Mouse (Mus musculus): Measurements from ENCODE around the gene Cdca3. TPM values are rescaled to one million over a fixed set of nuclear protein-coding genes. Genes with fewer than 3 reads are reported as not detected.

Cdca3 gene
- total and polyA plus RNA-seq, 2 experiments: 1.1 to 2.6 TPM

DNA sequence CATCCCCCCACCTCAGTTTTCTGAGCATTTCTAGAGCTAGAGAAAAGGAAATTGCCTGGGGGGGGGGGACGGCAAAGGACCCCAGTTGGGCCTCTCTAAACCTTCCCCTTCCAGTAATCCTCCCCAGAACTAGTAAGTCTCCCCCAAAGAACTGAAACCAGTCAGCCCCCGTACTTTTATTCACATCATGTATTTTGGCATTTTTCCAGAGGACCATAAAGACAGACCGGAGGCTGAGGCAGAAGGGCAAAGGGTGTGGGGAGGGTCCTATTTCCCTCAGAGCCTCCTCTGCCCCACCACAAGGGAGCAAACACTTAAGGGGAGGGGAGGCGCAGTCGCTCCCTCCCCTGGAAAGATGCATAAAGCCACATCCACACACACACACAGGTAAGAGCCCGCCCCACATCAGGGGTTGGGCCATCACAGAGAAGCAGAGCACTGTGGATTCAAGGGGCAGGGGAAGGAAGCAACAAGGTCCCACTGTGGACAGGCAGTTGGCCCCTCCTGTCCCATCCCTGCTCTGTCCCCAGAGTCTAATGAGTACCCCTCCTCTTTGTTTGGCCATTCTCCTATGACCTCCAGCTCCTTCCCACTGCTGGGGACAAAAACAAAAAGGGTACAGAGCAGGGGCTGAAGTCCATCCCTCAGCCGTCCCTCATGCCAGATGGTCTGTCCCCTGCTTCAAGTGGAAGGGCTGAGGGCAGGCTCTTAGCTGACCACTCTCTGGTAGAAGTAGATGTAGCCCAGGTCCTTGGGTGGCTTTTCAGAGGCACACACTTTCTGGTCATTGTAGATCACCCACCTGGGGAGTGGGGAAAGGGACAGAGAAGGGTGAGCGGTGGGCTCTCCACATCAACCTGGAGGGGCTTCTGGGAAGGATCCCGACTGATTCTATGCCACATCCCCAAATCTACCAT, 14.2 kb upstream of the Cdca3 start:
- TF ChIP-seq POLR2A (IDR thresholded peaks at IDR 0.05; ENCODE audit: extremely low read depth, insufficient read depth, low read length) (no peak), CTCF (IDR thresholded peaks at IDR 0.05; ENCODE audit: low read depth, low read length) (no peak)
- Histone ChIP-seq H3K4me3 (ENCODE audit: insufficient read depth, low read depth, low read length) (no peak overlapping the region), H3K36me3 (ENCODE audit: control insufficient read depth, insufficient read depth, low read length) (peaks cover 13% of the 10 kb centered on the region), H3K79me2 (ENCODE audit: control insufficient read depth, insufficient read depth, low read length) (no peaks in the 10 kb centered on the region), H3K4me1 (ENCODE audit: control insufficient read depth, insufficient read depth, low read length) (peaks cover 13% of the 10 kb centered on the region), H3K9ac (ENCODE audit: low read depth, low read length) (no peak overlapping the region), H3K27ac (replicated peaks; ENCODE audit: insufficient read depth, low read depth, low read length) (no peak overlapping the region), H3K27me3 (ENCODE audit: control insufficient read depth, insufficient read depth, low read length) (no peaks in the 10 kb centered on the region)
- 75% methylated on average over 9 of the region's 9 CpGs for WGBS
- no peak for DNase-seq (ENCODE audit: extremely low read depth, low read depth, low spot score)

- H3K4me1 ChIP-seq (ENCODE audit: control insufficient read depth, insufficient read depth, low read length): peaks cover 11% of the 10 kb centered on the region
- H3K27me3 ChIP-seq (ENCODE audit: control insufficient read depth, insufficient read depth, low read length): no peaks in the 10 kb centered on the region
- no peak for TF ChIP-seq CTCF (IDR thresholded peaks at IDR 0.05; ENCODE audit: low read depth, low read length)
- no peak for TF ChIP-seq POLR2A (IDR thresholded peaks at IDR 0.05; ENCODE audit: extremely low read depth, insufficient read depth, low read length)
- H3K36me3 ChIP-seq (ENCODE audit: control insufficient read depth, insufficient read depth, low read length): peaks cover 21% of the 10 kb centered on the region
- 95% methylated on average over 4 of the region's 4 CpGs for WGBS
- H3K79me2 ChIP-seq (ENCODE audit: control insufficient read depth, insufficient read depth, low read length): no peaks in the 10 kb centered on the region
- H3K9ac ChIP-seq (ENCODE audit: low read depth, low read length): no peak overlapping the region
- no peak overlapping the region for H3K4me3 ChIP-seq (ENCODE audit: insufficient read depth, low read depth, low read length)
- DNase-seq (ENCODE audit: extremely low read depth, low read depth, low spot score): no peak
- H3K27ac ChIP-seq (replicated peaks; ENCODE audit: insufficient read depth, low read depth, low read length): no peak overlapping the region
These were observed 12.7 kb upstream of the Cdca3 start for GRCm38 (mm10) chr6:124816611-124817010.

GRCm38 (mm10) chr6:124817125-124817524, 12.2 kb upstream of the Cdca3 start:
- no peak overlapping the region for H3K9ac ChIP-seq (ENCODE audit: low read depth, low read length)
- DNase-seq (ENCODE audit: extremely low read depth, low read depth, low spot score): no peak
- no peaks in the 10 kb centered on the region for H3K79me2 ChIP-seq (ENCODE audit: control insufficient read depth, insufficient read depth, low read length)
- H3K27ac ChIP-seq (replicated peaks; ENCODE audit: insufficient read depth, low read depth, low read length): no peak overlapping the region
- no peak for TF ChIP-seq CTCF (IDR thresholded peaks at IDR 0.05; ENCODE audit: low read depth, low read length)
- no peak for TF ChIP-seq POLR2A (IDR thresholded peaks at IDR 0.05; ENCODE audit: extremely low read depth, insufficient read depth, low read length)
- H3K4me1 ChIP-seq (ENCODE audit: control insufficient read depth, insufficient read depth, low read length): peaks cover 6% of the 10 kb centered on the region; the same call in 1 of the 2 replicates
- peaks cover 22% of the 10 kb centered on the region for H3K36me3 ChIP-seq (ENCODE audit: control insufficient read depth, insufficient read depth, low read length)
- H3K4me3 ChIP-seq (ENCODE audit: insufficient read depth, low read depth, low read length): no peak overlapping the region
- H3K27me3 ChIP-seq (ENCODE audit: control insufficient read depth, insufficient read depth, low read length): no peaks in the 10 kb centered on the region
- WGBS: 97% methylated on average over 11 of the region's 11 CpGs

DNA sequence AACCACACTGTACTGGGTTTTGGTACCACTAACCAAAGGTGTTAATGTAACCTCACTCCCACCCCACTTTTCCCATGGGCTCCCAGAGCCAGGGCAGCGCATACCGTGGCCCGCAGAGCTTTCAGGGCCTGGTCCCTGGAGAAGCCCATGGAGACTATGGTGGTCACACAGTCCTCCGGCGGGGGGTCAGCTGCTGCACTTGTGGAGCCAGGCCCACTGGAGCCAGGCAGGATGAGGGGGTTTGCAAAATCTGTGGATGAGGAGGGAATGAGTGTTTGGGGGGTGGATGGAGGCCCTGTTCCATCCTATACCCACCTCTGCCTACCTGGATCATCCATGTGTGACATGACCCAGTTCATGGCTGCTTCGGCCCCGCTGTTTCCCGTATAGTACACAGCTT, 11.8 kb upstream of the Cdca3 start:
- H3K9ac ChIP-seq (ENCODE audit: low read depth, low read length): no peak overlapping the region
- H3K4me3 ChIP-seq (ENCODE audit: insufficient read depth, low read depth, low read length): no peak overlapping the region
- TF ChIP-seq POLR2A (IDR thresholded peaks at IDR 0.05; ENCODE audit: extremely low read depth, insufficient read depth, low read length) (no peak), CTCF (IDR thresholded peaks at IDR 0.05; ENCODE audit: low read depth, low read length) (no peak)
- no peaks in the 10 kb centered on the region for H3K27me3 ChIP-seq (ENCODE audit: control insufficient read depth, insufficient read depth, low read length)
- H3K27ac ChIP-seq (replicated peaks; ENCODE audit: insufficient read depth, low read depth, low read length): no peak overlapping the region
- H3K4me1 ChIP-seq (ENCODE audit: control insufficient read depth, insufficient read depth, low read length): peaks cover 4% of the 10 kb centered on the region; the same call in 1 of the 2 replicates
- H3K79me2 ChIP-seq (ENCODE audit: control insufficient read depth, insufficient read depth, low read length): no peaks in the 10 kb centered on the region
- peaks cover 24% of the 10 kb centered on the region for H3K36me3 ChIP-seq (ENCODE audit: control insufficient read depth, insufficient read depth, low read length)
- no peak for DNase-seq (ENCODE audit: extremely low read depth, low read depth, low spot score)
- WGBS: 98% methylated on average over 8 of the region's 8 CpGs

DNA sequence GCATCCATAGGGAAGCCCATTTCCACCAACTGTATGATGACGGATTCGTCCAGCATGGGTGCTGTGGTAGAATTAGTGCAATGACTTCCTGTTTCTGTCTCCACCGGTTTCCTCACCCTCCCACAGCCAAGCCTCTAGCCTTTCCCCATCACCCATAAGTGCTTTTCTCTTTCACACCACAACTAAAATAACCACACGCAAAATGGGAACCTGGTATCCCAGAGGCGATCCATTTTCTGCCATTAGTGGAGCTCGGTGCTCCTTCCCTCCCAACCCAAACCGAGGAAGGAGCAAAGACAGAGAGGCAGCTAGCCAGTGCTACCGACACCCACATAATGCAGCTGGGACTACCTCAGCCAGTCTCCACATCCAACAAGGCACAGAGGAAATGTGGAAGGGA, 11.4 kb upstream of the Cdca3 start:
- TF ChIP-seq CTCF (IDR thresholded peaks at IDR 0.05; ENCODE audit: low read depth, low read length) (no peak), POLR2A (IDR thresholded peaks at IDR 0.05; ENCODE audit: extremely low read depth, insufficient read depth, low read length) (no peak)

GRCm38 (mm10) chr6:124820891-124821290, 8.5 kb upstream of the Cdca3 start:
- no peak for DNase-seq (ENCODE audit: extremely low read depth, low read depth, low spot score)
- Histone ChIP-seq H3K79me2 (ENCODE audit: control insufficient read depth, insufficient read depth, low read length) (no peaks in the 10 kb centered on the region), H3K4me3 (ENCODE audit: insufficient read depth, low read depth, low read length) (no peak overlapping the region), H3K36me3 (ENCODE audit: control insufficient read depth, insufficient read depth, low read length) (peaks cover 41% of the 10 kb centered on the region), H3K9ac (ENCODE audit: low read depth, low read length) (no peak overlapping the region), H3K4me1 (ENCODE audit: control insufficient read depth, insufficient read depth, low read length) (no peaks in the 10 kb centered on the region), H3K27ac (replicated peaks; ENCODE audit: insufficient read depth, low read depth, low read length) (no peak overlapping the region), H3K27me3 (ENCODE audit: control insufficient read depth, insufficient read depth, low read length) (no peaks in the 10 kb centered on the region)
- 88% methylated on average over 5 of the region's 5 CpGs for WGBS
- TF ChIP-seq POLR2A (IDR thresholded peaks at IDR 0.05; ENCODE audit: extremely low read depth, insufficient read depth, low read length): no peak
- TF ChIP-seq CTCF (IDR thresholded peaks at IDR 0.05; ENCODE audit: low read depth, low read length): no peak

More for the DNA sequence above, 11.4 kb upstream of the Cdca3 start:
- 87% methylated on average over 8 of the region's 8 CpGs for WGBS
- 0 out of 2 replicates have a peak, but pooled peaks cover 4% of the 10 kb centered on the region for H3K4me1 ChIP-seq (ENCODE audit: control insufficient read depth, insufficient read depth, low read length)
- H3K27me3 ChIP-seq (ENCODE audit: control insufficient read depth, insufficient read depth, low read length): no peaks in the 10 kb centered on the region
- DNase-seq (ENCODE audit: extremely low read depth, low read depth, low spot score): no peak
- no peaks in the 10 kb centered on the region for H3K79me2 ChIP-seq (ENCODE audit: control insufficient read depth, insufficient read depth, low read length)
- no peak overlapping the region for H3K4me3 ChIP-seq (ENCODE audit: insufficient read depth, low read depth, low read length)
- H3K27ac ChIP-seq (replicated peaks; ENCODE audit: insufficient read depth, low read depth, low read length): no peak overlapping the region
- peaks cover 27% of the 10 kb centered on the region for H3K36me3 ChIP-seq (ENCODE audit: control insufficient read depth, insufficient read depth, low read length)
- H3K9ac ChIP-seq (ENCODE audit: low read depth, low read length): no peak overlapping the region

All from liver, adult 2 months (tissue).